8 mouse cellular contexts compared by ENCODE assay signal in genomic region chr14:22745882-22746480, GRCm38 (mm10).
DNase-seq lines count a peak whose midpoint lies in the region; ATAC-seq lines count a peak whose summit lies in the region.

No protein-coding gene starts in this region.

- H3K27me3 ChIP-seq in hindbrain, embryonic 13.5 days = no peaks in the 10 kb centered on the region

- 1% methylated on average over 5 of the region's 5 CpGs for WGBS in hindbrain, embryonic 13.5 days

- no peak overlapping the region for H3K4me3 ChIP-seq in hindbrain, embryonic 13.5 days

- peak overlapping the region; percentile 10; the same call in 1 of the 2 replicates for H3K4me2 ChIP-seq in hindbrain, embryonic 13.5 days

- peak; percentile 17 for DNase-seq in urinary bladder, postnatal 14 days (ENCODE audit: low spot score)
- DNase-seq in urinary bladder, postnatal 10 days (ENCODE audit: low spot score) = no peak
- DNase-seq in lung, postnatal 4 days = peak; percentile 48 to 81
- DNase-seq in cerebellum, adult 9-11 months = no peak
- DNase-seq in left cerebral cortex, adult 11 months (ENCODE audit: low spot score) = no peak
- DNase-seq in cerebellum, adult 8-10 months = no peak

- peaks cover 20% of the 10 kb centered on the region for H3K4me1 ChIP-seq in hindbrain, embryonic 13.5 days (replicated peaks)

- ATAC-seq in hindbrain, embryonic 13.5 days (ENCODE audit: low FRiP score) = no peak; the same call in 1 of the 2 replicates
- ATAC-seq in granulocyte monocyte progenitor cell, adult 5-6 weeks (replicated peaks; ENCODE audit: poor library complexity, severe bottlenecking) = no peak

- peak overlapping the region; percentile 78 for H3K27ac ChIP-seq in hindbrain, embryonic 13.5 days

- H3K36me3 ChIP-seq in hindbrain, embryonic 13.5 days = no peaks in the 10 kb centered on the region

- no peaks in the 10 kb centered on the region for H3K9me3 ChIP-seq in hindbrain, embryonic 13.5 days

- H3K9ac ChIP-seq in hindbrain, embryonic 13.5 days = 0 out of 2 replicates have a peak overlapping the region, but pooled peaks have one; percentile 39

Comparison
In these comparisons a context has a peak if more than half of its experiments do, and no peak if none do; other contexts are left out.
1. DNase-seq: peak in urinary bladder, postnatal 14 days (single experiment) and lung, postnatal 4 days (2 of 2); none in urinary bladder, postnatal 10 days (single experiment), cerebellum, adult 9-11 months (single experiment), left cerebral cortex, adult 11 months (single experiment) and cerebellum, adult 8-10 months (single experiment).